Mouse (Mus musculus): ENCODE results near the gene Cacul1. TPM values are rescaled to one million over a fixed set of nuclear protein-coding genes. Genes with fewer than 3 reads are reported as not detected.

Gene Cacul1
- 3.1 and 4.5 TPM in 2 replicates for polyA plus RNA-seq (2012; rRNA removed)

GRCm38 (mm10) chr19:60580582-60581339, at the start of gene Cacul1:
TSS of gene Cacul1 (minus strand) at chr19:60581025.

Other genes with a start within 250 kb of the Cacul1 start
- gene Prlhr, start 112.7 kb downstream of the Cacul1 start, polyA plus RNA-seq (2012; rRNA removed) = 0.06 TPM in 1 of 2 replicates, not detected in the other
- 0.15 and 0.29 TPM in 2 replicates for gene Nanos1, start 175.0 kb upstream of the Cacul1 start, polyA plus RNA-seq (2012; rRNA removed)
- 3.4 and 7.5 TPM in 2 replicates for gene Eif3a, start 209.6 kb upstream of the Cacul1 start, polyA plus RNA-seq (2012; rRNA removed)
- 0.35 and 0.70 TPM in 2 replicates for gene Fam45a, start 230.6 kb upstream of the Cacul1 start, polyA plus RNA-seq (2012; rRNA removed)